Mouse (Mus musculus): ENCODE data around the gene Zfp82. TPM values are rescaled to one million over a fixed set of nuclear protein-coding genes. Genes with fewer than 3 reads are reported as not detected.

The Zfp82 gene
- 2.5 TPM in 2 replicates for polyA plus RNA-seq (2021; fragmentation: Nextera tagmentation)
- long read RNA-seq, experiment 1, transcript Zfp82-201 (7 exons, 2,181 nt), result major isoform, 9 of 14 reads
- long read RNA-seq, experiment 1, partial matches to known transcripts, result 0 of 14 reads
- long read RNA-seq, experiment 1, other reads (novel, unspliced or antisense), result 3 of 14 reads
- long read RNA-seq, experiment 2, partial matches to known transcripts, result 0 of 3 reads
- long read RNA-seq, experiment 2, other reads (novel, unspliced or antisense), result 2 of 3 reads

GRCm38 (mm10) chr7:30072146-30073028, at the start of gene Zfp82:
Gene Zfp82 (minus strand): TSS chr7:30072900.

GRCm38 (mm10) chr7:30121308-30122187, 48.8 kb upstream of the Zfp82 start, which contains the start of gene Zfp382:
Gene Zfp382 (plus strand): TSS chr7:30121942.

GRCm38 (mm10) chr7:30094646-30095429, 22.1 kb upstream of the Zfp82 start, which contains the start of gene Zfp260:
Gene Zfp260 (plus strand): TSS chr7:30094777.

GRCm38 (mm10) chr7:30090092-30090969, 17.6 kb upstream of the Zfp82 start, which contains the start of the genes Gm26920 and Zfp566:
Gene Gm26920 (minus strand): TSS chr7:30090410.
Gene Zfp566 (minus strand): TSS chr7:30090527.

GRCm38 (mm10) chr7:30050882-30051548, 21.7 kb downstream of the Zfp82 start, which contains the start of gene Zfp14:
Gene Zfp14 (minus strand): TSS chr7:30051380.

Other genes starting within 250 kb of the Zfp82 start
- 5.5 TPM in 2 replicates for gene Zfp940, start 219.2 kb downstream of the Zfp82 start, polyA plus RNA-seq (2021; fragmentation: Nextera tagmentation)
- 5.6 and 7.6 TPM in 2 replicates for gene Zfp420, start 212.9 kb downstream of the Zfp82 start, polyA plus RNA-seq (2021; fragmentation: Nextera tagmentation)
- 6.9 and 9.4 TPM in 2 replicates for gene Zfp27, start 166.3 kb downstream of the Zfp82 start, polyA plus RNA-seq (2021; fragmentation: Nextera tagmentation)
- gene Zfp383, start 164.7 kb downstream of the Zfp82 start, polyA plus RNA-seq (2021; fragmentation: Nextera tagmentation), result 1.4 and 1.8 TPM in 2 replicates
- gene Zfp74, start 118.8 kb downstream of the Zfp82 start, polyA plus RNA-seq (2021; fragmentation: Nextera tagmentation), result 7.3 and 10.7 TPM in 2 replicates
- gene Zfp568, start 88.9 kb downstream of the Zfp82 start, polyA plus RNA-seq (2021; fragmentation: Nextera tagmentation), result 0.28 and 0.87 TPM in 2 replicates
- 4.4 and 5.3 TPM in 2 replicates for gene Zfp14, start 21.5 kb downstream of the Zfp82 start, polyA plus RNA-seq (2021; fragmentation: Nextera tagmentation)
- 0.59 and 0.85 TPM in 2 replicates for gene Gm26920, start 17.5 kb upstream of the Zfp82 start, polyA plus RNA-seq (2021; fragmentation: Nextera tagmentation)
- 7.2 and 9.2 TPM in 2 replicates for gene Zfp566, start 17.6 kb upstream of the Zfp82 start, polyA plus RNA-seq (2021; fragmentation: Nextera tagmentation)
- 52.2 and 70.6 TPM in 2 replicates for gene Zfp260, start 21.9 kb upstream of the Zfp82 start, polyA plus RNA-seq (2021; fragmentation: Nextera tagmentation)
- gene Zfp382, start 49.0 kb upstream of the Zfp82 start, polyA plus RNA-seq (2021; fragmentation: Nextera tagmentation), result 6.5 and 10.3 TPM in 2 replicates
- 3.5 and 6.3 TPM in 2 replicates for gene Zfp146, start 96.8 kb upstream of the Zfp82 start, polyA plus RNA-seq (2021; fragmentation: Nextera tagmentation)
- gene Cox7a1, start 111.2 kb upstream of the Zfp82 start, polyA plus RNA-seq (2021; fragmentation: Nextera tagmentation), result 16.1 and 18.0 TPM in 2 replicates
- gene Capns1, start 125.9 kb upstream of the Zfp82 start, polyA plus RNA-seq (2021; fragmentation: Nextera tagmentation), result 33.9 and 42.1 TPM in 2 replicates
- 137 and 163 TPM in 2 replicates for gene Polr2i, start 159.0 kb upstream of the Zfp82 start, polyA plus RNA-seq (2021; fragmentation: Nextera tagmentation)
- 249 and 338 TPM in 2 replicates for gene Tbcb, start 159.4 kb upstream of the Zfp82 start, polyA plus RNA-seq (2021; fragmentation: Nextera tagmentation)
- gene Ovol3, start 162.8 kb upstream of the Zfp82 start, polyA plus RNA-seq (2021; fragmentation: Nextera tagmentation), result not detected in 2 replicates
- gene Thap8, start 207.2 kb upstream of the Zfp82 start, polyA plus RNA-seq (2021; fragmentation: Nextera tagmentation), result 0.15 and 0.24 TPM in 2 replicates
- gene Wdr62, start 207.5 kb upstream of the Zfp82 start, polyA plus RNA-seq (2021; fragmentation: Nextera tagmentation), result 0.26 and 0.46 TPM in 2 replicates
- 112 and 324 TPM in 2 replicates for gene Clip3, start 218.8 kb upstream of the Zfp82 start, polyA plus RNA-seq (2021; fragmentation: Nextera tagmentation)
- gene Alkbh6, start 235.8 kb upstream of the Zfp82 start, polyA plus RNA-seq (2021; fragmentation: Nextera tagmentation), result 144 and 154 TPM in 2 replicates
- gene Syne4, start 241.9 kb upstream of the Zfp82 start, polyA plus RNA-seq (2021; fragmentation: Nextera tagmentation), result 0.79 and 1.5 TPM in 2 replicates
- 4.9 TPM in 1 of 2 replicates, not detected in the other for gene E130208F15Rik, start 248.8 kb upstream of the Zfp82 start, polyA plus RNA-seq (2021; fragmentation: Nextera tagmentation)

All from left cerebral cortex, adult 6 months (tissue).